Mouse (Mus musculus) heart, embryonic 13.5 days (tissue): ENCODE measurements around the gene Ercc4. TPM values are rescaled to one million over a fixed set of nuclear protein-coding genes. Genes with fewer than 3 reads are reported as not detected.

Source experiments
- ATAC-seq: fragments of 200-750 bp; cut with Nextera tagmentation; 2 replicates; pipeline ENCODE4 v1.8.0; 2017; ENCODE audit warnings: moderate TSS enrichment; ENCODE audit not compliant: insufficient number of reproducible peaks, low FRiP score, low TSS enrichment; ENCODE audit errors: extremely low read depth
- H3K27ac ChIP-seq: fragments of 300-500 bp; sonication (generic); replicated peaks from 2 replicates; pipeline ENCODE4 v1.5.1; 2015; ENCODE audit warnings: moderate library complexity, mild to moderate bottlenecking, inconsistent platforms
- H3K27me3 ChIP-seq: fragments of 300-500 bp; sonication (generic); replicated peaks from 2 replicates; pipeline ENCODE4 v1.6.1; 2015; ENCODE audit warnings: mild to moderate bottlenecking, inconsistent platforms
- H3K36me3 ChIP-seq: fragments of 300-500 bp; sonication (generic); 2 replicates; pipeline ENCODE4 v1.6.1; 2015; ENCODE audit warnings: mild to moderate bottlenecking, inconsistent platforms
- H3K4me1 ChIP-seq: fragments of 300-500 bp; sonication (generic); 2 replicates; pipeline ENCODE4 v1.6.1; 2015; ENCODE audit warnings: inconsistent platforms
- H3K4me2 ChIP-seq: fragments of 300-500 bp; sonication (generic); 2 replicates; pipeline ENCODE4 v1.6.1; 2015; ENCODE audit warnings: inconsistent platforms, mild to moderate bottlenecking, moderate library complexity
- H3K4me3 ChIP-seq: fragments of 300-500 bp; sonication (generic); 2 replicates; pipeline ENCODE4 v1.5.1; 2015; ENCODE audit warnings: moderate library complexity, mild to moderate bottlenecking, inconsistent platforms
- H3K9ac ChIP-seq: fragments of 300-500 bp; sonication (generic); 2 replicates; pipeline ENCODE4 v1.6.1; 2015; ENCODE audit warnings: inconsistent platforms, mild to moderate bottlenecking, moderate library complexity
- H3K9me3 ChIP-seq: fragments of 300-500 bp; sonication (generic); 2 replicates; pipeline ENCODE4 v1.6.1; 2016; ENCODE audit warnings: inconsistent platforms
- WGBS: fragments of 180-500 bp; shearing (Covaris S2); methylation state at CpG from one replicate; pipeline ENCODE4 v1.1.7; 2015; ENCODE audit warnings: mixed read lengths; 5-methylcytosine and 5-hydroxymethylcytosine counted together
- polyA plus RNA-seq: library from polyadenylated mRNA; unstranded; fragments of >200 nt; fragmentation: Nextera tagmentation; extraction: Ambion mirVana; gene quantifications from 2 replicates; pipeline ENCODE4 v1.2.1, GENCODE M21; 2015

Gene Ercc4
- polyA plus RNA-seq, 1 experiment from 2014 or later, result 6.9 TPM

DNA sequence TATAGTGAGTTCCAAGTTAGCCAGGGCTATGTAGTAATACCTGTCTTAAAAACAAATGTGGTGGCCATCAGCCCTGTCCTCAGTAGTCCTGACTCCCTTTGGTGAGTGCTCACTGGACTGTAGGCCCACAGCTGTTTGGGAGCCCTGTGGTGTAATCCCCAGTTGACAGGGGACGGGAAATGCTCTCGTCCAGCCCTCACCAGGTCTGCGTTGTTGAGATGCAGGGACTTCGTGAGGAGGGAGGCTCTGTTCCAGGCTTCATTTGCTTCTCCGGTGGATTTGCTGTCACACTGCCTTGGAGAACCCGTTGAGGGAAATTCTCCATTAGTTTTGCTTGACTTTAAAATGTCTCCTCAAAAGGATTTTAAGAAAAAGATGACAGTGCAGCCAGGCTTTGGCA is 41.3 kb downstream of the Ercc4 start:
- ATAC-seq, result no peak
- peaks cover 43% of the 10 kb centered on the region for H3K36me3 ChIP-seq
- no peak overlapping the region for H3K9ac ChIP-seq
- H3K9me3 ChIP-seq, result no peaks in the 10 kb centered on the region
- H3K27me3 ChIP-seq, result no peaks in the 10 kb centered on the region
- H3K27ac ChIP-seq, result no peak overlapping the region
- no peak overlapping the region for H3K4me3 ChIP-seq
- H3K4me2 ChIP-seq, result no peak overlapping the region
- H3K4me1 ChIP-seq, result no peaks in the 10 kb centered on the region
- WGBS, result 75% methylated on average over 6 of the region's 6 CpGs

DNA sequence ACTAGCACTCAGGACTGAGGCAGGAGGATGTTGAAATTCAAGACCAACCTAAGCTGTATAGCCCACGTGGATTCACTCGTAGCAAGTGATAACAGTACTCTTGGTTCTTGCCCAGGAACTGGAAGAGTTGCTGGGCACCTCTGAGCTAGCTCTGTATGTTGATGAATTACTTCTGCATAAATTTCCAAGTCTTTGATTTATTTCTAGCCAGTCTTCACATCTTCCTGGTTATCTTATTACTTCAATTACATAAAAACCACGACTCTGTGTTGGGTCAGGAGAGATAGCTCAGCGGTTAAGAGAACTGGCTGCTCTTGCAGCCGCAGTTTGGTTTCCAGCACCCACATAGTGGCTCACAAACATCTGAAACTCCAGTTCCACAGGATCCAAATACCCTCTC is 43.0 kb downstream of the Ercc4 start:
- Histone ChIP-seq H3K9me3 (no peaks in the 10 kb centered on the region), H3K27me3 (no peaks in the 10 kb centered on the region), H3K4me2 (no peak overlapping the region), H3K9ac (no peak overlapping the region), H3K4me3 (no peak overlapping the region), H3K27ac (no peak overlapping the region), H3K36me3 (peaks cover 28% of the 10 kb centered on the region), H3K4me1 (peaks cover 4% of the 10 kb centered on the region)
- WGBS, result 66% methylated on average over 5 of the region's 5 CpGs
- no peak for ATAC-seq

DNA sequence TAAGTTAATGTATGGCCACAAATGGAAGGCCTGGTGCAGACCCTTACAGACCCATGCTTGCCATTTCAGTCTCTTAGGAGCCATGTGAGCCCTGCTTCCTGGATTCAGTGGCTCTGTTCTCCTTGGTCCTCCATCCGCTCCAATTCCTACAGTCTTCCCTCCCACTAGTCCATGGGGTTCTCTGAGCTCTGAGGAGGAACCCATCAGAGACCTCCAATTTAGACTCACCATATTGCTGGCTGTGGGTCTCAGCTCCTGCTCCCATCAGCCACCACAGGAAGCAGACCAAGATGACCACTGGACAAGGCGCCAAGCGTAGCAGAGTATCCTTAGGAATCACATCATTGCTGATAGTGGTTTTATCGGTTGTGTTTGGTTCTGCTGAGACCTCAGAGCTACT is 43.7 kb downstream of the Ercc4 start:
- H3K4me2 ChIP-seq, result no peak overlapping the region
- ATAC-seq, result no peak
- no peaks in the 10 kb centered on the region for H3K27me3 ChIP-seq
- peaks cover 20% of the 10 kb centered on the region for H3K36me3 ChIP-seq
- no peak overlapping the region for H3K9ac ChIP-seq
- no peak overlapping the region for H3K4me3 ChIP-seq
- H3K9me3 ChIP-seq, result no peaks in the 10 kb centered on the region
- H3K4me1 ChIP-seq, result peaks cover 10% of the 10 kb centered on the region
- WGBS, result 85% methylated on average over 4 of the region's 4 CpGs
- no peak overlapping the region for H3K27ac ChIP-seq

GRCm38 (mm10) chr16:13154352-13154751 is 44.9 kb downstream of the Ercc4 start:
- H3K27ac ChIP-seq, result no peak overlapping the region
- H3K4me1 ChIP-seq, result peaks cover 18% of the 10 kb centered on the region
- peaks cover 9% of the 10 kb centered on the region for H3K36me3 ChIP-seq
- no peaks in the 10 kb centered on the region for H3K9me3 ChIP-seq
- H3K9ac ChIP-seq, result no peak overlapping the region
- ATAC-seq, result no peak; the same call in 1 of the 2 replicates
- H3K27me3 ChIP-seq, result no peaks in the 10 kb centered on the region
- H3K4me3 ChIP-seq, result no peak overlapping the region
- H3K4me2 ChIP-seq, result no peak overlapping the region

GRCm38 (mm10) chr16:13157314-13157713 is 47.8 kb downstream of the Ercc4 start:
- H3K4me1 ChIP-seq, result peaks cover 25% of the 10 kb centered on the region
- no peaks in the 10 kb centered on the region for H3K36me3 ChIP-seq
- no peak; the same call in 1 of the 2 replicates for ATAC-seq
- 8% methylated on average over 6 of the region's 6 CpGs for WGBS
- H3K4me3 ChIP-seq, result no peak overlapping the region
- H3K4me2 ChIP-seq, result 0 out of 2 replicates have a peak overlapping the region, but pooled peaks have one; percentile 7
- H3K27me3 ChIP-seq, result no peaks in the 10 kb centered on the region
- no peak overlapping the region for H3K9ac ChIP-seq
- peak overlapping the region; percentile 30; the same call in 1 of the 2 replicates for H3K27ac ChIP-seq
- no peaks in the 10 kb centered on the region for H3K9me3 ChIP-seq

DNA sequence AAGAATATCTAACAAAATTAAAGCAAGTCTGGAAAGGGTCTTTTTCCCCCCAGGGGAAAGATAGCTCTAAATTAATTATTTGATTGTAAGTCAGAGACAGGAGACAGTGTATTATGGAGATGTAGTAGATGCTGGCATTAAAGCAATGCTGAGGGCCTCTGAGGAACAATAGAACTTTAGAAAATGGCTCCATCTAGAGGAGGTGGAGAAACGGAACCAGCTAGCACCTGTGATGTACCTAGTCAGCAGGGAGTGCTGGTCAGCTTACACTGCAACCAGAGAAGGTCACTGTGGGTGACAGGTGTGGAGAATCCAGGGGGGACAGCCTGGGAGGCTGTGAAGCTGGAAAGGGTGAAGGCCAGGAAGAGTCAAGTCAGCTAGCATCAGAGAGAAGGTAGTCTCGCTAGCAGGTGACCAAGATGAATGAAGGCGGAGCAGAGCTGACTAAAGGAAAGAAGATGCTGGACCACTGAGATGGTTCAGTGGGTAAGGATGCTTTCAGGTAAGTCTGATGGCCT is 48.7 kb downstream of the Ercc4 start:
- Histone ChIP-seq H3K9me3 (no peaks in the 10 kb centered on the region), H3K4me3 (no peak overlapping the region), H3K4me1 (peaks cover 25% of the 10 kb centered on the region), H3K27ac (no peak overlapping the region), H3K27me3 (no peaks in the 10 kb centered on the region), H3K4me2 (no peak overlapping the region), H3K36me3 (no peaks in the 10 kb centered on the region), H3K9ac (no peak overlapping the region)
- ATAC-seq, result no peak
- 70% methylated on average over 3 of the region's 3 CpGs for WGBS

- H3K9ac ChIP-seq, result 0 out of 2 replicates have a peak overlapping the region, but pooled peaks have one; percentile 61
- peaks cover 4% of the 10 kb centered on the region; the same call in 1 of the 2 replicates for H3K9me3 ChIP-seq
- peak overlapping the region; percentile 70 for H3K4me2 ChIP-seq
- H3K36me3 ChIP-seq, result no peaks in the 10 kb centered on the region
- peak overlapping the region; percentile 42; the same call in 1 of the 2 replicates for H3K27ac ChIP-seq
- no peaks in the 10 kb centered on the region for H3K27me3 ChIP-seq
- 0 out of 2 replicates have a peak, but pooled peaks have one; percentile 9 for ATAC-seq
- 19% methylated on average over 13 of the region's 13 CpGs for WGBS
- H3K4me1 ChIP-seq, result peaks cover 25% of the 10 kb centered on the region
- 0 out of 2 replicates have a peak overlapping the region, but pooled peaks have one; percentile 45 for H3K4me3 ChIP-seq
Measured at GRCm38 (mm10) chr16:13158906-13159889, 49.7 kb downstream of the Ercc4 start.

- no peaks in the 10 kb centered on the region for H3K27me3 ChIP-seq
- no peaks in the 10 kb centered on the region for H3K36me3 ChIP-seq
- peaks cover 25% of the 10 kb centered on the region for H3K4me1 ChIP-seq
- peak overlapping the region; percentile 75 for H3K9ac ChIP-seq
- peak overlapping the region; percentile 70 for H3K4me2 ChIP-seq
- H3K27ac ChIP-seq, result 0 out of 2 replicates have a peak overlapping the region, but pooled peaks have one; percentile 44
- peaks cover 7% of the 10 kb centered on the region; the same call in 1 of the 2 replicates for H3K9me3 ChIP-seq
- H3K4me3 ChIP-seq, result peak overlapping the region; percentile 45
- peak; percentile 84 for ATAC-seq
- WGBS, result 6% methylated on average over 29 of the region's 29 CpGs
Measured at GRCm38 (mm10) chr16:13159927-13160644, 50.6 kb downstream of the Ercc4 start.

- 67% methylated on average over 5 of the region's 5 CpGs for WGBS
- Histone ChIP-seq H3K4me1 (peaks cover 25% of the 10 kb centered on the region), H3K9me3 (peaks cover 7% of the 10 kb centered on the region; the same call in 1 of the 2 replicates), H3K4me2 (no peak overlapping the region), H3K9ac (no peak overlapping the region), H3K27me3 (no peaks in the 10 kb centered on the region), H3K4me3 (no peak overlapping the region), H3K36me3 (no peaks in the 10 kb centered on the region), H3K27ac (no peak overlapping the region)
- ATAC-seq, result no peak
Measured at GRCm38 (mm10) chr16:13161516-13161915, 52.0 kb downstream of the Ercc4 start.

- WGBS, result 63% methylated on average over 3 of the region's 3 CpGs
- ATAC-seq, result no peak
- no peaks in the 10 kb centered on the region for H3K27me3 ChIP-seq
- no peak overlapping the region for H3K4me2 ChIP-seq
- peaks cover 20% of the 10 kb centered on the region; the same call in 1 of the 2 replicates for H3K9me3 ChIP-seq
- H3K36me3 ChIP-seq, result no peaks in the 10 kb centered on the region
- no peak overlapping the region for H3K27ac ChIP-seq
- H3K9ac ChIP-seq, result no peak overlapping the region
- H3K4me3 ChIP-seq, result no peak overlapping the region
- no peaks in the 10 kb centered on the region for H3K4me1 ChIP-seq
Measured at GRCm38 (mm10) chr16:13167731-13168130, 58.2 kb downstream of the Ercc4 start.
